In genomic region chr2:148580286-148580966, GRCm38 (mm10) we compare ENCODE assay signal across 9 mouse cellular contexts.
DNase-seq lines count a peak whose midpoint lies in the region; ATAC-seq and TF ChIP-seq lines count a peak whose summit lies in the region.
"Had no signal": no experiment of that assay in that cellular context is flagged by ENCODE, and none has a peak within 500 bp of the region (broad histone marks: within the 10 kb centered on the region; RNA-seq: fewer than 3 reads in every experiment).

No protein-coding gene starts in this region.

- peak in 1 of 2 experiments; percentile 4 for DNase-seq in cerebellum, adult 2 months
- no peak for DNase-seq in cerebellum, adult 11-12 months
- no peak for DNase-seq in testis, postnatal 14 days (ENCODE audit: low spot score)
- DNase-seq in forebrain, postnatal 0 days = peak; percentile 75
- DNase-seq in kidney, postnatal 14 days = peak; percentile 51
- peak; percentile 15 for DNase-seq in midbrain, embryonic 10.5 days (ENCODE audit: low spot score)

- no peak overlapping the region for H3K27ac ChIP-seq in cerebellum, adult 2 months (ENCODE audit: insufficient read depth, low read length)
- no peak overlapping the region for H3K27ac ChIP-seq in testis, adult 2 months (ENCODE audit: control insufficient read depth, insufficient read depth, low read depth, low read length)
- H3K27ac ChIP-seq in forebrain, postnatal 0 days (ENCODE audit: low read depth, low read length) = no peak overlapping the region
- no peak overlapping the region for H3K27ac ChIP-seq in midbrain, embryonic 10.5 days (replicated peaks)
- no peak overlapping the region for H3K27ac ChIP-seq in stomach, embryonic 14.5 days (ENCODE audit: low read length)

- H3K9ac ChIP-seq in forebrain, postnatal 0 days = no peak overlapping the region
- H3K9ac ChIP-seq in stomach, embryonic 14.5 days (replicated peaks; ENCODE audit: low read depth, low read length) = no peak overlapping the region

- H3K27me3 ChIP-seq in cerebellum, adult 2 months (ENCODE audit: control insufficient read depth, insufficient read depth, low read length) = no peaks in the 10 kb centered on the region
- no peaks in the 10 kb centered on the region for H3K27me3 ChIP-seq in testis, adult 2 months (ENCODE audit: control insufficient read depth, insufficient read depth, low read length)
- H3K27me3 ChIP-seq in forebrain, postnatal 0 days (ENCODE audit: insufficient read depth, low read length) = no peaks in the 10 kb centered on the region
- no peaks in the 10 kb centered on the region for H3K27me3 ChIP-seq in midbrain, embryonic 10.5 days (ENCODE audit: low read depth, poor library complexity, severe bottlenecking)
- no peaks in the 10 kb centered on the region for H3K27me3 ChIP-seq in stomach, embryonic 14.5 days (ENCODE audit: control insufficient read depth, insufficient read depth, low read length)

- ATAC-seq in forebrain, postnatal 0 days = peak; percentile 88
- peak; percentile 23; the same call in 1 of the 2 replicates for ATAC-seq in stomach, embryonic 14.5 days (ENCODE audit: insufficient number of reproducible peaks, insufficient read depth, low FRiP score, low read depth)

- no peak overlapping the region for H3K4me3 ChIP-seq in cerebellum, adult 2 months (replicated peaks; ENCODE audit: insufficient read depth, low read depth, low read length)
- H3K4me3 ChIP-seq in testis, adult 2 months (ENCODE audit: control insufficient read depth, low read depth, low read length) = no peak overlapping the region
- no peak overlapping the region for H3K4me3 ChIP-seq in forebrain, postnatal 0 days (ENCODE audit: low read depth, low read length)
- no peak overlapping the region for H3K4me3 ChIP-seq in midbrain, embryonic 10.5 days
- H3K4me3 ChIP-seq in stomach, embryonic 14.5 days (ENCODE audit: low read depth, low read length) = no peak overlapping the region

- WGBS in cerebellum, adult 2 months = 37% methylated on average over 7 of the region's 7 CpGs
- WGBS in forebrain, postnatal 0 days = 33% methylated on average over 7 of the region's 7 CpGs
- 39% methylated on average over 7 of the region's 7 CpGs for WGBS in midbrain, embryonic 10.5 days
- WGBS in stomach, embryonic 14.5 days = 41% methylated on average over 7 of the region's 7 CpGs

- no peak for TF ChIP-seq POLR2A in cerebellum, adult 2 months (IDR thresholded peaks at IDR 0.05; ENCODE audit: borderline replicate concordance, insufficient read depth, low read length)
- no peak for TF ChIP-seq POLR2A in testis, adult 2 months (IDR thresholded peaks at IDR 0.05; ENCODE audit: control insufficient read depth, low read depth, low read length)

- peak; percentile 47; the same call in 1 of the 2 replicates for TF ChIP-seq CTCF in cerebellum, adult 2 months (IDR thresholded peaks at IDR 0.05; ENCODE audit: borderline replicate concordance, insufficient read depth, low read depth, low read length)
- peak; percentile 24; the same call in 1 of the 2 replicates for TF ChIP-seq CTCF in testis, adult 2 months (IDR thresholded peaks at IDR 0.05; ENCODE audit: control insufficient read depth, insufficient read depth, insufficient replicate concordance, low read depth, low read length)
- peak; percentile 79 for TF ChIP-seq CTCF in forebrain, postnatal 0 days (IDR thresholded peaks at IDR 0.05; ENCODE audit: low read depth)

- H3K4me2 ChIP-seq in forebrain, postnatal 0 days (ENCODE audit: low read depth) = no peak overlapping the region
- no peak overlapping the region for H3K4me2 ChIP-seq in stomach, embryonic 14.5 days (replicated peaks; ENCODE audit: low read depth, low read length)

- no peaks in the 10 kb centered on the region for H3K4me1 ChIP-seq in cerebellum, adult 2 months (ENCODE audit: control insufficient read depth, insufficient read depth, low read length)
- no peaks in the 10 kb centered on the region for H3K4me1 ChIP-seq in testis, adult 2 months (ENCODE audit: control insufficient read depth, insufficient read depth, low read length)
- no peaks in the 10 kb centered on the region for H3K4me1 ChIP-seq in forebrain, postnatal 0 days (ENCODE audit: insufficient read depth)
- peaks cover 6% of the 10 kb centered on the region for H3K4me1 ChIP-seq in midbrain, embryonic 10.5 days
- no peaks in the 10 kb centered on the region for H3K4me1 ChIP-seq in stomach, embryonic 14.5 days (ENCODE audit: control insufficient read depth, insufficient read depth, low read length)

- H3K36me3 ChIP-seq in testis, adult 2 months (ENCODE audit: control insufficient read depth, insufficient read depth, low read length) = no peaks in the 10 kb centered on the region
- H3K36me3 ChIP-seq in forebrain, postnatal 0 days (ENCODE audit: insufficient read depth) = no peaks in the 10 kb centered on the region
- H3K36me3 ChIP-seq in midbrain, embryonic 10.5 days = no peaks in the 10 kb centered on the region
- no peaks in the 10 kb centered on the region for H3K36me3 ChIP-seq in stomach, embryonic 14.5 days (ENCODE audit: control insufficient read depth, insufficient read depth, low read length)
- H3K36me3 ChIP-seq: G1E had no signal

- H3K9me3 ChIP-seq in forebrain, postnatal 0 days (ENCODE audit: low read length) = no peaks in the 10 kb centered on the region
- H3K9me3 ChIP-seq in midbrain, embryonic 10.5 days (replicated peaks) = no peaks in the 10 kb centered on the region
- no peaks in the 10 kb centered on the region for H3K9me3 ChIP-seq in stomach, embryonic 14.5 days (ENCODE audit: control insufficient read depth, low read depth, low read length)

Comparison
In these comparisons a context has a peak if more than half of its experiments do, and no peak if none do; other contexts are left out.
1. DNase-seq: peak in forebrain, postnatal 0 days (single experiment), kidney, postnatal 14 days (single experiment) and midbrain, embryonic 10.5 days (single experiment); none in cerebellum, adult 11-12 months (single experiment) and testis, postnatal 14 days (single experiment).
2. CTCF ChIP-seq: peak in every context shown above with its lines; median percentile 79 in forebrain, postnatal 0 days; 47 in cerebellum, adult 2 months; 24 in testis, adult 2 months.